Mouse (Mus musculus) limb, embryonic 10.5 days (tissue): Measurements from ENCODE around the gene 4930523C07Rik. TPM values are rescaled to one million over a fixed set of nuclear protein-coding genes. Genes with fewer than 3 reads are reported as not detected.

Source experiments
- DNase-seq: peaks from one replicate; pipeline ENCODE4 v3.0.0-alpha.2; 2017; ENCODE audit warnings: low spot score
- H3K27ac ChIP-seq: fragments of 300-500 bp; sonication (generic); 2 replicates; pipeline ENCODE4 v1.5.1; 2016; ENCODE audit warnings: mild to moderate bottlenecking
- H3K27me3 ChIP-seq: fragments of 300-500 bp; sonication (generic); 2 replicates; pipeline ENCODE4 v1.6.1; 2016; ENCODE audit warnings: low read depth, mild to moderate bottlenecking; ENCODE audit not compliant: poor library complexity, severe bottlenecking
- H3K36me3 ChIP-seq: fragments of 300-500 bp; sonication (generic); 2 replicates; pipeline ENCODE4 v1.6.1; 2016; ENCODE audit warnings: mild to moderate bottlenecking, moderate library complexity
- H3K4me1 ChIP-seq: fragments of 300-500 bp; sonication (generic); 2 replicates; pipeline ENCODE4 v1.6.1; 2016
- H3K4me3 ChIP-seq: fragments of 300-500 bp; sonication (generic); 2 replicates; pipeline ENCODE4 v1.5.1; 2016; ENCODE audit warnings: mild to moderate bottlenecking, moderate library complexity
- H3K9me3 ChIP-seq: fragments of 300-500 bp; sonication (generic); replicated peaks from 2 replicates; pipeline ENCODE4 v1.6.1; 2016; ENCODE audit warnings: mild to moderate bottlenecking
- WGBS: fragments of 180-500 bp; shearing (Covaris S2); methylation state at CpG from one replicate; pipeline ENCODE4 v1.1.7; 2016; 5-methylcytosine and 5-hydroxymethylcytosine counted together
- polyA plus RNA-seq: library from polyadenylated mRNA; unstranded; fragments of >200 nt; fragmentation: Nextera tagmentation; extraction: Ambion mirVana; gene quantifications from 2 replicates; pipeline ENCODE4 v1.2.1, GENCODE M21; 2016

The 4930523C07Rik gene
- polyA plus RNA-seq, 1 experiment from 2014 or later = 2.8 TPM

DNA sequence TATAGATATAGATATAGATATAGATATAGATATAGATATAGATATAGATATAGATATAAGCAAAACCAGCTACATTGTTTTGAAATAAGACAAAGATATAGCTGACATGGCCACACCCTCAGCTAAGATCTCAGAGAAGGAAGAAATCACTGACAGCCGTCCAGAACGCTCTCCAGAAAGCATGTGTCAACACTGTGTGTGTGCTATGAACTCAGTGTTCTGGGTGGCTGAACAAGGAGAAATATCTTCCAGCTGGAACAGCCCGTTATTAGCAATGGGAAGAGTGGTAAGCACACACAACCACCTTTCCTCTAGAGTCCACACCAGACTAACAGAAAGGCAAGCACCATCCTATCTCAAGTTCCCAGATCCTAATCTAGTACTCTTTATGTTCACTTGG is 8.6 kb upstream of the 4930523C07Rik start:
- DNase-seq = no peak
- H3K27me3 ChIP-seq = no peaks in the 10 kb centered on the region
- no peaks in the 10 kb centered on the region for H3K4me1 ChIP-seq
- H3K36me3 ChIP-seq = no peaks in the 10 kb centered on the region
- H3K4me3 ChIP-seq = no peak overlapping the region
- H3K9me3 ChIP-seq = no peaks in the 10 kb centered on the region
- H3K27ac ChIP-seq = no peak overlapping the region
- WGBS = 84% methylated on average over 3 of the region's 3 CpGs

DNA sequence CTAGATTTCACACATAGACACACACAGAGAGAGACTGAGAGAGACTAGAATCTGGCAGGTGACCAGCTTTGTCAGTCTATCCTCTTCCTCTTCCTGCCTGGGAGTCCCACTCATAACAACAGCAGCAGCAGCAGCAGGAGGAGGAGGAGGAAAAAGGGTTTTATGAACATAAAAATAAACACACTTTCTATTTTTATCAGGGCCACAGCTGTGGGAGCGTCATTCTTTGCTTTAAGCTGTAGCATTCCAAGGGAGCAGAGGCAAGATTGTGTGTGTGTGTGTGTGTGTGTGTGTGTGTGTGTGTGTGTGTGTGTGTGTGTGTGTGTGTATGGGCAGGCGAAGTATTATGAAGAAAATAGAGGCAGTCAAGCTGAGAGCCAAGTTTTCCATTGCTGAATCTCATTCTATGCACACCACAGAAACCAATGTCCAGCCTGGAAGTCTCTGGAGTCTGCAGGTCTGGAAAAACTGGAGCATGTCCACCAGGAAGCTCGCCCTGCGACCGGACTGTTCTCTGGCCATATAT is 7.1 kb upstream of the 4930523C07Rik start:
- Histone ChIP-seq H3K4me1 (no peaks in the 10 kb centered on the region), H3K27me3 (no peaks in the 10 kb centered on the region), H3K4me3 (no peak overlapping the region), H3K27ac (no peak overlapping the region), H3K36me3 (no peaks in the 10 kb centered on the region), H3K9me3 (no peaks in the 10 kb centered on the region)
- WGBS = 90% methylated on average over 5 of the region's 5 CpGs
- no peak for DNase-seq

DNA sequence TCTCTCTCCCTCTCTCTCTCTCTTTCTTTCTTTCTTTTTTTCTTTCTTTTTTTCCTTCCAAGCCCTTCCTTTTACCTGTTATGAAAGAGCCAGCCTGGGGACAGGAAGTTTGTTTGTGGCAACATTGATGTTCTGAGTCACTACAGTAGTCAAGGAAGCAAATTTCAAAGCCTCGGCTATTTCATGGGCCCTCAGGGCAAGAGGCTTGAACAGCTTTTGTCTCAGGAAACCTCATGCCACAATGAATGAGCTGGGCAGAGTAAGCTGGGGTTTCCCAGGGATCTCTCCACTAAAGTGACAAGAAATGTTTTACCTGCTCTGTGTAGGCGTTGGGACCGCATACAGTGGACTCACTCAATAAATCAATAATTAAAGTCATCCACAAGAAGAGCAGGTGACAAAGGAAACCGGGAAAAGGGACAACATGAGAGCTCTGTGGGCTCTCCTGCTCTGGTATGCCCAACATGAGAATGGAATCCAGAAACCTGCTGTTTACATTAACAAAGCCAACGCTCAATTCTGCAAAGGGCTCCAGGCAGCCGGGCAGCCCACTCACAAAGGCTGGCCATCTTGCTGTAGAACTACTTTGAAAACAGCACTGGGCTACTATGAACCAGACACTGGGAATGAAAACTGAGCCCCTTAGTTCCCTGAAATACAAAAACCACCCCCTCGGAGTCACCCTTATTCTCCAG is 4.1 kb upstream of the 4930523C07Rik start:
- no peaks in the 10 kb centered on the region for H3K9me3 ChIP-seq
- 0 out of 2 replicates have a peak, but pooled peaks cover 5% of the 10 kb centered on the region for H3K27me3 ChIP-seq
- 80% methylated on average over 7 of the region's 7 CpGs for WGBS
- no peak overlapping the region for H3K4me3 ChIP-seq
- no peaks in the 10 kb centered on the region for H3K36me3 ChIP-seq
- peaks cover 9% of the 10 kb centered on the region; the same call in 1 of the 2 replicates for H3K4me1 ChIP-seq
- no peak overlapping the region for H3K27ac ChIP-seq
- DNase-seq = no peak

DNA sequence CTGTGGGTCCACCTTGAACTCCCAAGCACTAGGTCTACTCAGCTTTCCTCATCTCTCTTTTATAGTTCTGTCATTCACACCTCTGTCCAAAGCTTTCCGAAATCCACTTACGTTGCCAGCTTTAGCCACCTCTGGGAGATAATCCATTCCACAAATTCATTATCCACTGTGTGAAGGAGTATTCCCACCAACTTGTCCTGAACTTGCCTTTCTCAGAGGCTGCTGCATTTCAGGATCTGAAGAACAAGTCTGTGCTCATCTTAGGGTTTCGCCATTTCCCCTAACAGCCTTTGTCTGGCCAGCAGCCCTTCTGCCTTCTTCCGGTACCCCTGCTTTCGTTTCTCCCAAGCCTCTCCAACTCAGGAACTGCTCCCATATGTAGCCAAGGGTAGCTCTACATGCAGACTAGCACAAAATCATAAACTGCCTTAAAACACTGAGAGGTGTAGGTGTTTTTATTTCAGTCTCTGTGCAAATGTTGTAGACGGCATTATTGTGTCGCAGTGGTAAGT is 2.9 kb upstream of the 4930523C07Rik start:
- no peak for DNase-seq
- 94% methylated on average over 7 of the region's 7 CpGs for WGBS
- H3K27ac ChIP-seq = no peak overlapping the region
- no peak overlapping the region for H3K4me3 ChIP-seq
- no peaks in the 10 kb centered on the region for H3K9me3 ChIP-seq
- no peaks in the 10 kb centered on the region for H3K36me3 ChIP-seq
- H3K4me1 ChIP-seq = peaks cover 9% of the 10 kb centered on the region; the same call in 1 of the 2 replicates
- H3K27me3 ChIP-seq = 0 out of 2 replicates have a peak, but pooled peaks cover 5% of the 10 kb centered on the region

DNA sequence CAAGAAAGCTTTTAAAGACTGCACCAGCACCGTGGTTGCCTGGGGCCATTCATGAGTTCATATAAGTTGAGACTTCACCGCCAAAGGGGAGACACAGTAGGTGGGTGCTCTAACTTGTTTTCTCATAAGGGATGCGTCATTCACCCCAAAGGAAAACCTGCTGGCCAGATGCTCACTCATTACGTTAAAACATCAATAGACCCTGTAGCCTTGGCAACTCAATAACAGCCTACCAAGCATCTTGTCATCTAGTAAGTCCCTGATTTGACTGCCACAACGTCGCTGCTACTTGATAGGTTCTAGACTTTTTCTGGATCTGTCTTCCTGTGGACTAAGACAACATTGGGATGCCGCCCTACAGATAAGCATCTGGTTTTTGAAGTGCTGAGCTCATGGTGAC is 1.8 kb upstream of the 4930523C07Rik start:
- 86% methylated on average over 7 of the region's 7 CpGs for WGBS
- H3K4me1 ChIP-seq = peaks cover 9% of the 10 kb centered on the region; the same call in 1 of the 2 replicates
- no peak overlapping the region for H3K27ac ChIP-seq
- no peaks in the 10 kb centered on the region for H3K9me3 ChIP-seq
- no peak overlapping the region for H3K4me3 ChIP-seq
- 0 out of 2 replicates have a peak, but pooled peaks cover 5% of the 10 kb centered on the region for H3K27me3 ChIP-seq
- no peak for DNase-seq
- H3K36me3 ChIP-seq = no peaks in the 10 kb centered on the region

DNA sequence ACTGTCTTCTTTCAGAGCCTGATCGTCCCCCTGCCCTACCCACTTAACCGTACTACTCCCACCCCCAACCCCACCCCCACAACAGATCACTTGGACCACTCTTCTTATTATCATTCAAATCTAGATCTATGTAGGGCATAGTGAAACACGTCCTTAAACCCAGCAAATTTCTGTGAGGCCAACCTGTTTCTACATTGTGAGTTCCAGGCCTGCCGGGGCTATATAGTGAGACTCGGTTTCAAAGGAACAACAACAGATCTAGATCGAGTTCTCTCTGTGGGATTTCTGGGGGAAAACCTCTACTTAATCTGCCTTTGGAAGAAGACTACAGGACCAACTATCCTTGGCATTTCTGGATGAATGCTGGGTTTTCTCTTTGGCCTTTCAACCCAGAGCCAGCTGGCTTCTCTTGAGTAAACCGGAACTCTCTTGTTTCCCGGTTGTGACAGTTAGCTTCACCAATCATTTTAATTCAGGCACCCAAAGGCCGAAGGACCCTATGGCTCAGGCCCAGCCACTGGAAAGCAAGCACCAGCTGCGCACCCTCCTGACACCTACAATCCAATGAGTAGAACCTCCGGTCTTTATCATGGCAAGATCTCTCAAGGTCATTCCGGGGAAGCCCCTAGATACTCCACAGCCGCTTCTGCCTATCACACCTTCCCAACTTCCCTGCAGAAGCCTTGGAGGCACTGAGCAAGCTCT is 759 bp upstream of the 4930523C07Rik start:
- Histone ChIP-seq H3K4me1 (peaks cover 9% of the 10 kb centered on the region; the same call in 1 of the 2 replicates), H3K9me3 (no peaks in the 10 kb centered on the region), H3K27me3 (0 out of 2 replicates have a peak, but pooled peaks cover 5% of the 10 kb centered on the region), H3K4me3 (peak overlapping the region; percentile 58), H3K36me3 (no peaks in the 10 kb centered on the region), H3K27ac (no peak overlapping the region)
- WGBS = 87% methylated on average over 13 of the region's 13 CpGs
- DNase-seq = no peak

DNA sequence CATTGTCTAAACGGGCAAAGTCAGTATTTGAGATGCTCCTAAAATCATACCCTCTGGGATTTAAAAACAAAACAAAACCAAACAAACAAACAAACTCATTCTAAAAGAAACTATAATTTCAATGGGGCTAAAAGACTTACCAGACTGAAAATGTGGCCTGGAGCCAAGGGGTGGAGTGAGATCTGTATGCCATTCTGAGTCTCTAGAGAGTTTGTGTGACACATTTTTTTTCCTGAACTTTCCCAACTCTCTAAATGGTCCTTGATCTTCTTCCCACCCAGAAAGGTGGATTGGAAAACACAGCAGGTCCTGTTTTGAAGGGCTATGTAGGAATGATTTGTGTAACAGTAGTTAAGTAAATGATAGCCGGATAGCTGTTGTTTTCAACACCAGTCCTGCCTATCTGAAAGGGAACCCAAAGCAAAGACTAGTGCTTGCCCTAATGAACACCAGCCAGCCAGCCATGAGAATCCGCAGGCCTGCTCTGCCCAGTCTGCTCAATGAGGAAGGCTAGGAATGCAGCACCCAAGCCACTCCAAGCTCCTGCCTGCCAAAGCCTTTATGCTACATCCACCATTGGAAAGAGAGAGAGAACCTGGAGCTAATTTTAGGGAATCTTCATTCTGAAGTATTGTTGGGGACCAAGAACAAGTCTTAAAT is 1.0 kb downstream of the 4930523C07Rik start:
- no peak for DNase-seq
- H3K4me3 ChIP-seq = peak overlapping the region; percentile 58
- H3K36me3 ChIP-seq = no peaks in the 10 kb centered on the region
- H3K27me3 ChIP-seq = 0 out of 2 replicates have a peak, but pooled peaks cover 5% of the 10 kb centered on the region
- H3K9me3 ChIP-seq = no peaks in the 10 kb centered on the region
- WGBS = 52% methylated on average over 3 of the region's 3 CpGs
- peaks cover 9% of the 10 kb centered on the region; the same call in 1 of the 2 replicates for H3K4me1 ChIP-seq
- peak overlapping the region; percentile 79; the same call in 1 of the 2 replicates for H3K27ac ChIP-seq

DNA sequence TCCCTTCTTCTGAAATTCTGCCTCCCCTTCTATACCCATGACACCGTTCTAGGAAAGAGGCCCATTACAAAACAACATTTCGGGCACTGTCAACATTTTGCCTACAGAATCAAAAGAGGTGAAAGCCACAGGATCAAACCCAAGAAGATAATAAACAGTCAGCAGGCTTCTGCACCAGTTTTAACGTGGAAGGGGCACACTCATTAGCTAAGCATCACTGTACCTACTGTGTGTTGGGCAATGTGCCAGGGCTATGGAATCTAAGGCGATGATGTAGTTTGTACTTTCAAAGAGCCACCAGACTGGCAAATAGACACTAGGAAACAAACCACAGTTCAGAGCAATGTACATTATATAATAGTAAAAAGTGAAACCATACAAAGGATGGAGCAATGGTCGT is 1.8 kb downstream of the 4930523C07Rik start:
- DNase-seq = no peak
- no peak overlapping the region for H3K4me3 ChIP-seq
- no peaks in the 10 kb centered on the region for H3K9me3 ChIP-seq
- H3K27me3 ChIP-seq = 0 out of 2 replicates have a peak, but pooled peaks cover 5% of the 10 kb centered on the region
- WGBS = 88% methylated on average over 5 of the region's 5 CpGs
- H3K27ac ChIP-seq = no peak overlapping the region
- no peaks in the 10 kb centered on the region for H3K36me3 ChIP-seq
- peaks cover 9% of the 10 kb centered on the region; the same call in 1 of the 2 replicates for H3K4me1 ChIP-seq

DNA sequence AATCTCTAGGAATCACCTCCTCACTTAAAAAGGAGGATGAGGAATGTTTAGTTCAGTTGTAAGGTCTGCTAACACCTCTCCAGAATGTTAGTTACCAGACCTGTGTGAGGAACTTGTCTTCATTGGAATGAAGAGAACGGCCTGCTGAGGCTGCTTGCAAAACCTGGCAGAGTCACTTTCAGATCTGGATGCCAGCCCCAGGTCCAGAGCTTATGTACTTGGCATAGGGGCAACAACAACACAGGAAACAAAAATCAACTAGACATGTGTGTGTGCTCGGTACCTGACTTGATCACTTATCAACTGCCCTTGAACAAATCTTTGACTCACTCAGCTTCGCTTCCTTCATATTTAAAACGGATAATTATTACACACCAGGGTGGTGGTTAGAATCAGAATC is 2.6 kb downstream of the 4930523C07Rik start:
- Histone ChIP-seq H3K4me3 (no peak overlapping the region), H3K27ac (no peak overlapping the region), H3K36me3 (no peaks in the 10 kb centered on the region), H3K4me1 (peaks cover 9% of the 10 kb centered on the region; the same call in 1 of the 2 replicates), H3K27me3 (0 out of 2 replicates have a peak, but pooled peaks cover 5% of the 10 kb centered on the region), H3K9me3 (no peaks in the 10 kb centered on the region)
- DNase-seq = no peak
- WGBS = 89% methylated on average over 4 of the region's 4 CpGs

DNA sequence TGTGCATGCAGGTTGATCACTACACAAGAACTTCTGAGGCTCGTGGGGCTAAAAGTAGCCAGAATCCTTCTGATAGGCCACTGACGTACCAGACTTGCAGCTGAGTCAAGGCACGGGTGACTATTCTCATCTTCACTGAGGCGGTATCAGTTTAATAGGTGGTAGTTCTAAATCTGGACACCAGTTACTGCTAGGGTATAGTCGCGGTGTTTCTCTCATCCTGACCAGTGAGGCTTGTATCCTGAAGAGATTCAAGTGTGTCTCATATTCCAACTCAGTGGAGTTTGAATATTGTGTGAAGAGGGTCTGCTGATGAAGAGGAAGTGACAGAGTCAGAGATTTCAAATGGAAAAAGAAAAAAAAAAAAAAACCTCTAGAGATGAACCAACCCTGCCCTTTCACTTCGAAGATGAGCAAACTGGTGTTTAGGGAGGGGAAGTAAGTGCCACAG is 3.3 kb downstream of the 4930523C07Rik start:
- Histone ChIP-seq H3K4me3 (no peak overlapping the region), H3K9me3 (no peaks in the 10 kb centered on the region), H3K4me1 (peaks cover 9% of the 10 kb centered on the region; the same call in 1 of the 2 replicates), H3K27ac (no peak overlapping the region), H3K36me3 (no peaks in the 10 kb centered on the region), H3K27me3 (0 out of 2 replicates have a peak, but pooled peaks cover 5% of the 10 kb centered on the region)
- WGBS = 87% methylated on average over 7 of the region's 7 CpGs
- DNase-seq = no peak

DNA sequence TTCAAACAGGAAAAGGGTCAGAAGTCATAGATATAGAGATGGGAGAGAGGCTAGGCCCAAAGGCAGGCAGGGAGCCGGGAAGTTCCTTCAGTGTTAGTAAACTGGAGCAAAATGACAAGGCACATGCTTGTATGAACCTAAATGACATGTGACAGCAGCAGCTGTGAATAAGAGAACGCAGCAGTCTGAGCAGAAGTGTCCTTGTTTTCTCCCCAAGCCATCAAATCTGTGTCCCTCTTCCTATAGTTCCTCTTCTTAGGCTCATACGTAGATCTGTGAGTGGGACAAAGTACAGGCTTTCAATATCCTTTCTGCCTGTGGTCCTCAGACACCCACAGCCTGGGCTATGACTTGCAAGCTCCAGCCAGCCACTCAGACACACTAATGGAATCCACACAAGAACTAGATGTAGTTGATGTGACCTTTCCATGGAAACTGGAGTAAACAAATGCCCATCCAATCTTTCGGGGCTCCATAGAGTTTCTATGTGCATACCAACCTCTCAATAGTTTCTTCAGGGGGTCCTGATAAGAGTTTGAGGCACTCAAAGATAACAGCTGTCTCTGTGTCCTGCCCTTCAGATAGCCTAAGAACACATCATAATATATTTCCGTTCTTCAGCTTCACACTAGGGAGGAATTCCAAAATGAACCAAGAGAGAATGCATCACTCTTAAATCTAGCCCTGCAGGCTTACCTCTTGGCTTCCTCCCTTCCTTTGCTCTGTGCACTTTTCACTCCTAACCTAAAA is 5.1 kb downstream of the 4930523C07Rik start:
- Histone ChIP-seq H3K27me3 (no peaks in the 10 kb centered on the region), H3K4me3 (no peak overlapping the region), H3K27ac (no peak overlapping the region), H3K4me1 (peaks cover 3% of the 10 kb centered on the region; the same call in 1 of the 2 replicates), H3K36me3 (no peaks in the 10 kb centered on the region), H3K9me3 (no peaks in the 10 kb centered on the region)
- no peak for DNase-seq
- WGBS = 90% methylated on average over 5 of the region's 5 CpGs

DNA sequence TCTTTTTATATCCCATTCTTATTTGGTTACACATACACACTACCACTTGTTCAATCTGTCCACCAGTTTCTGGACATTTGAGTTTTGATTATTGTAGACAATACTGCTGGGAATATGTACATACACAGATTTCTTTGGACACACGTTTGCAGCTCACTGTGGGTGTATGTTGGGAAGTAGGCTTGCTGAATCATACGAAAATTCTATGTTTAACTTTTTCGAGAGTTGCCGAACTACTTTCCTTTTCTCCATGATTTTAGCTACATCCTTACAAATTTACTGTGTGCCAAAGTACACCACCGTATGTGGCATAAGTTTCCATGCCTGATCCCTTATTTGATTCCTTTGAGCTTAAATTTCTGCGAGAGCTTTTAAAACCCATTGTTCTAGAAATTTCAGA is 6.7 kb downstream of the 4930523C07Rik start:
- Histone ChIP-seq H3K27me3 (no peaks in the 10 kb centered on the region), H3K27ac (no peak overlapping the region), H3K9me3 (no peaks in the 10 kb centered on the region), H3K36me3 (no peaks in the 10 kb centered on the region), H3K4me1 (no peaks in the 10 kb centered on the region), H3K4me3 (no peak overlapping the region)
- WGBS = 92% methylated on average over 6 of the region's 6 CpGs
- no peak for DNase-seq
